Mouse (Mus musculus): ENCODE data around the gene Txn2. TPM values are rescaled to one million over a fixed set of nuclear protein-coding genes. Genes with fewer than 3 reads are reported as not detected.

Gene Txn2
- total RNA-seq, 2 experiments from 2014 or later: 563 to 586 TPM

DNA sequence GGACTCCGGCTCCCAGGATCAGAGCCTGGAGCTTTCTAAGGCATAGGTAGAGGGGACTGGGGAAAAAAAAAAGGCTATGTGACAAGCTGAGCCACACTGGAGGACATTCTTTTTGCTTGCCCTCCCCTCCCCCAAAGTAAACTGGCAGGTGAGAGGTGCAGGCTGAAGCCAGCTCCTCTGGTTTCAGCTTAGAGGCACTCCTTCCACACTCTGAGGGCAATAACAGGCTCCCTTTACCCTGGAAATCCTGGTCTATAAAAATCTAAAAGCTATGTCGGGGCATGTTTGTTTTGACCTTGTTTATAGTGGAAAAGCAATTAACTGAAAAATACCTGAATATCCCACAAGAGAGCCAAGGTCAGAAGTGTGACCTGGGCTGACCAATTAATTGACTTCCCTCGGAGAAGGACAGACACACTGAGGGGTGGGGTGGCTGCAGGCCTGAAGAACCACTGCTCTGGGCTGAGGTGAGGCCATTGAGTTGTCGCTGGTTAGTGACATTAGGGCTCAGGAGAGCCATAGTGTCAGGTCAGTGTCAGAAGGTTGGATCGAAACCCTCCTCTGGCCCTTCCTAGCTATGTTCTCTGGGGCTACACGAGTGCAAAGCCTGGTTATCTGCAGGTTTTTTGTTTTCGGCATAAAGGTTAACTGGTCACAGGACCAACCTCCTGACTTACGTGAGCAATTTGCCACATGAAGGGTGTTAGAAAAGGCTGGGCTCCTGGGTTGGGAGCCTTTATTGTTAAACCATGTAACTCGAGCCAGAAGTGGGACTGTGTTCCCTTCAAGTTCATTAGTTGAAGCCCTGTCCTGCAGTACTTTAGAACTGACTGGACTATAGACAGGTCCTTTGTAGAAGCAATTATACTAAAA lies 20.9 kb downstream of the Txn2 start:
- DNase-seq: no peak

DNA sequence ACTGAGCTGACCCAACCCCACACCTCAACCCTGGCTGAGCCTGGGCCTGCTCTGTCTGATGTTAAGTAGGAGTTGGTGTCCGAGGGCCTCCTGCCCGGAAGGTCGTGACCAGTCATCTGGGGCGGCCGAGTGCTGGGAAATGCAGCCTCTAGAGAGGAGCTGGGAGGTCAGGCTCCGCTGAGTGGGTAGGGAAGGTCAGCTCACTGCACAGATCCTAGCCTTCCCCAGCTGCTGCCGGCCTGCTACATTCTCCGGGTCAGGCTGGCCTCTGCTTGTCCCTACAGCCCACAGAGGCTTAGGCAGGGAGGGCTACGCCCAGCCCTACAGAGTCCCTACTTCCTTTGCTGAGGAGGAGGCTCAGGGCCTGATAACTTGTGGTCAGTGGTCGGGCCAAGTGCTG lies 22.3 kb downstream of the Txn2 start:
- no peak for DNase-seq

DNA sequence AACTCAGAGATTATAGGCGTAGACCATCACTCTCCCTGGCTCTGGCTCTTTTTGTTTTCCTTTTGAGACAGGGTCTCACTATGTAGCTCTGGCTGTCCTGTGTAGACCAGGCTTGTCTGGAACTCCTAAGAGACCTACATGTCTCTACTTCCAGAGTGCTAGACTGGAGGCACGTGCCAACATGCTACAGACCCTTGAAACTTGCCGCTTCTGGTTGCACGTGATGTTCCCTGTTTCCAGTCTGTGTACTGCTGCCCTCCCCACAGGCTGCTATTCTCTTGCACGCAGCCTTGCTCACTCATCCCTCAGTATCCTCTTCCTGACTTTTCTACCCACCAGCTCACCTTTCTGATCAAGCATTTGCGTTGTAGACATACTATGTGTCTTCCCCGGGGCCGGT lies 22.7 kb downstream of the Txn2 start:
- no peak for DNase-seq

DNA sequence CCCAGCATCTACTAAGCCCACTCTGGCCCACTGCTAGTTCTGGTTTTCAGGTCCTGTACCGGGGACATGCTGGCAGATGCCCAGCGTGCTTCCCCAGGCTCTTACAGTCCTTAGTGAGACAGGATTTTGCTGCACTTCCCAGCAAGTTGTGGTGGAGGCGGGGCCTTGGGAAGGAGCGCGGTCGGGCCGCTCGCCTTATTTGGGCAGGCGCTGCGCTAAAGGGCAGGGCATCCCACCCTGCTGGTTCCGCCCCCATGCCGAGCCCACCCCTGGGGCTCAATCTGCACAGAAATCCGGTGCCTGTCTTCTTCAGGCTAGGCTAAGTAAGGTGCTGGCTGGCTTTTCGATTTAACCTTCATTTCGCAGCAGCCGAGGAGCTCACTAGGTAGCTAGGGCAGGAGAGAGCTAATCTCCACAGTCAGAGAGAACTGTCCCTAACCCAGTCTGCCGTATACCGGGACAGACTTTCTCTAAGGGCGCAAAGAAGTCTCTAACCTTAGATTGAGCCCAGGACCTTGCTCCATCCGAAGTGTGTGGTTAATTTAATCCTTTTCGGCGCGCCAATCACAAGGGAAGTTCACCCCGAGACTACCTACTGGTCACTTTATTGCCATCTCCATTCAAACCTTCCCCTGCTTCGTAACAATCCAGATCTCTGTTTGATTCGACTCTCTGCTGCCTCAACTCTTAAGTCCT lies 23.4 kb downstream of the Txn2 start:
- DNase-seq: peak; percentile 81 to 87

DNA sequence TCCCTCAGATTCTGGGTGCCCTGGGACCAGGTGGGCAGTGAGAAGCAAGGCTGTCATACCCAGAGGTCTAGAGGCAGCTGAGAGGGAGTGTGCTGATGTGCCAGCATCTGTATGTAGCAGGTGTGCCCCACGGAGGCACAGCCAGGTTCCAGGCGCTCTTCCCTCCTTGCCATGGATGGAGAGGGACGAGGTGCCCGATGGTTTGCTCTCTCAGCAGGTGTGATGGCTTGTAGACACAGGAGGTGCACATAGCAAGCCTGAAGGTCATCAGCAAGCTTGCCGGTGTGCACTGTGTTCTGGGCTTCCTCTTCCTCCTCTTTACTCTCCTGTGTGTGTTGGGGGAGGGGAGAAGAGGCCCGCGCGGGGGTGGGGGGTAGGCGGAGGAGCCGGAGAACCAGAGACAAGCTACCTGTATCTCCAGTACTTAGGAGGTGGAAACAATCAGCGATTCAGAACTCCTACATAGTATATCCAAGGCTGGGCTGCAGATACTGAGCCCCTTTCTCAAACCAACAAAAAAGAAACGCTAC lies 24.4 kb downstream of the Txn2 start:
- no peak for DNase-seq

DNA sequence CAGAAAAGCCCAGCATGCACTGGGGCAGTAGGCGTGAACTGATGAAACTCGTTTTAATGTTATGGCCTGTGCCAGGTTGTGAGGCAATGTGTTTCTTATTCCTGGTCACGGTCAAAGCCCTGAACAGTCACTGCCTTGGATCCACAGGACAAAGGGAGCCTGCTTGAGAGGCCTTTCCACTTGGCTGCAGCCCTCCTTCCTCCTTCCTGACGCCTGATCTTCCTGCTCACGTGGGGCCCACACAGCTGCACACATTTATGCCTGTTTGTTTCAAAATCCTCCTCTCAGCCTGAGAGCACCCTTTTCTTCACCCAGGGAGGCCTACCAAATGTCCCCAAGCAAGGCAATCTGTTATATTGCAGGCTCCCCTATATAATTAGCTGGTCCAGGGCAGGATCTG lies 25.6 kb downstream of the Txn2 start:
- no peak for DNase-seq

DNA sequence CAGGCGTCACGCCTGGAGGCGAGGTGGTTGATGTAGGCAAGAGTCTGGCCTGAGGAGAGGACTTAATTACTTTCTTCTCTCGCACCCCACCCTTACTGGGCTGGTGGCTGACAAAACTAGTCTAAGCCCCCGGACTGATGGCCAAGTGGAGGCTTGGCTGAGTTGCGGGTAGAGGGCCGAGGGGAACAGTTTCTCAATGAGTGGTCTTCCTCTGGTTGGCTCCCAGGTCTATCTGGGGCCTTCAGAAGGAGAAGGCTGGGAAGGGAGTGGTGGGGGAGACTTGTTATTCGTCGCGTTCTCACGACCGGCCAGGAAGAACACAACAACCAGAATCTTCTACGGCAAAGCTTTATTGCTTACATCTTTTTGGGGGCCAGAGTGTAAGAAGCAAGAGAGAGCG lies 33.9 kb downstream of the Txn2 start:
- DNase-seq: no peak

DNA sequence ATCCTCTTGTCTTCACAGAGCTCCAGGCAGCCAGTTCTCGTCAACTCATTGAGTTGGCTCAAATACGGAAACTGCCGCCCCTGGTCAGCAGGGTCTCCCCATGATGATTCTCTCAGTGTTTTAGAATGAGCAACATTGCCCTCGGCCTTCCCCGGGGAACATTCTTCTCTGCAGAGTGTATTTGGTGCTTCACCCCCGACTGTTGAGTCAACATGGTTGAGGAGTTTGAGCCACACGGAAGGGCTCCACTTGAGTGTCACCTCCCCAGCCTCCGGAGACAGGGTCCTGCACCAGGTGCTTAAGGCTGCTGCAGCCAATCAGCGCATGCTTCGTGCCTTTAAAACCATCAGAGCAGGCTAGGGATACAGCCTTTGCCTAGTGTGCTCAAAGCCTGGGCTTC lies 35.5 kb downstream of the Txn2 start:
- DNase-seq: no peak

DNA sequence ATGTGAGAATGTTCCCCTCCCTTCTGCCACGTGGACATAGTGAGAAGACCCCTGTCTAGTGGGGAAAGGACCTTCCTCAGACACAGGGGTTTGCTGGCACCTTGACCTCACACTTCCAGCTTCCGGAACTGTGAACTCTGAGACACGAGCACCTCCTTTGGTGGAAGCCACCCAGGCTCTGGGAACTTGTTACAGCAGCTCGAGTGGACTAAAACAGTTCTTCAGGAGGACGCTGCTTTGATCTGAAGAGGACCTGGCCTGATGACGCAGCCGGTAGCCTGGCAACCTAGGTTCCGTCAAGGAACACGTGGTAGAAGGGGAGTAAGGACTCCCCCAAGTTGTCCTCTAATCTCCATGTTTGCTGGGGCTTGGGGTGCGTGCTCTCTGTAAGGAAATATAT lies 36.4 kb downstream of the Txn2 start:
- no peak for DNase-seq

DNA sequence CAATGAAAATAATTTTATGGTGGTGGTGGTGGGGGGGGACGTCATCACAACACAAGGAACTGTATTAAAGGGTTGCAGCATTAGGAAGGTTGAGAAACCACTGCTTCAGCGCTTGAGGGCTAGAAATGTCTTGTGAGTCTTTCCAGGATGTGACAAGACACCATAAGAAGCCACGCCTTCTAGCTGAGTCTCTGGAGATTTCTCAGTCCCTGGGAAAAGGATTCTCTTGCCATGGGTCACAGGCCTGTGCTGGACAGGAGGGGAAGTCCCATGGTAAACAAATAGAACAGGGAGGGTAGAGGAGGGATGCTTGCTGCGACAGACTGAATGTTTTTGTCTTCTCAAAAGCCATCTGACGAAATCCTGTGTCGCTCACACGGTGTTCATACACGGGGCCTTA lies 37.0 kb downstream of the Txn2 start:
- DNase-seq: no peak

DNA sequence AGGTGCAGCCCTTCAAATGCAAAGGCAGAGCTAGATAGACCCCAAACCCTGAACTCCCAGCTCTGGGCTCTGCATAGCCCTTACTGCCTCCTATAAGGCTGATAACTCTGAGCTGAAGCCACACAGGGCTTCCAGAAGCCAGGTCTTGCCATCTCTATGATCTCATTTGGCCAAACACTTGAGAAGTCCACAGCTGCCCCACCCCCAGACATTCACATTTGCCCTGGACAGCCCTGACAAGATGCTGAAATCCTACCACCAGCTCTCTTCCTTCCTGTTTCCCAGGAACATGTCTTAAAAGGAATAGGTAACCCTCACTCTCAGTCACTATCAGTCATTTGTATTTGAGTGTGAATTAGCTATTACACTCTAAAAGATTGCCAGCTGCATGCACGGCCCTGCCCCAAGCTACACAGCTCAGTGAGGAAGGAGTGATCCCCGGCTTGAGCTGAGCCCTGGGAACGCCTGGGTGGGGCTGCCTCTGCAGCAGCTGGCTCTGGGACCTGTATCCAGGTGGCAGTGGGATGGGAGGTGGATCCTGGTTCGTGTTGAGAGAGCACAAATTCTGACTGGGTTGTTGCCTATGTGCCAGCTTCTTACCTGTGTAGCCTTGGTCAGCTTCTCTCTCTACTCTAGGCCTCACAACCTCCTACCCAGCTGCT lies 38.9 kb downstream of the Txn2 start:
- no peak for DNase-seq

DNA sequence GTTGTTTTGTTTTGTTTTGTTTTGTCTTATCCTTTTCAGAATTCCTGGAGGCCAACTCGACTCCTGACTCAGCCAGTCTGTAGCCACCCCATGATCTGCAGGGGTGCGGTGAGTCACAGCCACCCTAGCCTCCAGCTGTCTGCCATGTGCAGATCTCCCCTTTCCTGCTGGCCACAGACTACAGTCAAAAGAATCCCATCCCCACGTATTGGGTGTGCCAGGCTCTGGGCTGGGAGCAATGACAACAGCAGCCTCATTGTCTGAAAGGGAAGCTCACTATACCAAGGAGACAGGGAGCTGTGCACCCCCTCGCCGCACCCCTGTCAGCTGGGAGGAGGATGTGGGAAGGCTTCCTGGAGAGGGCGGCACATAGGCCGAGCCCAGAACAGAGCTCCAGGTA lies 40.5 kb downstream of the Txn2 start:
- DNase-seq: peak; percentile 66 to 73

DNA sequence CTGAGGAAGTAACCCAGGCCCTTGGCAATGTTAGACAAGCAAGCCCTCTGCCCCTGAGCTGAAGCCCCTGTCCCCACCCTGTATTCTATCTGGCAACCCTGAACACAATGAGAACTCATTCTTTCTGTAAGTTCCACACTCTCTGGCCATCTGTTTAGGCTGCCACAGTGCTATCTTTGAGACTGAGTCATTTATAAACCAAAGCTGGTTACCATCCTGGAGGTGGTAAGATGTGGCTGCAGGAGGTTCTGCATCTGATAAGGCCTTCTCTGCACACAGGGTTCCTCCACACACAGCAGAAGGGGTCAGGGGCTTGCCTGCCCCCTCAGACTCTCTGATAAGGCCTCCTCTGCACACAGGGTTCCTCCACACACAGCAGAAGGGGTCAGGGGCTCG lies 41.7 kb downstream of the Txn2 start:
- no peak for DNase-seq

DNA sequence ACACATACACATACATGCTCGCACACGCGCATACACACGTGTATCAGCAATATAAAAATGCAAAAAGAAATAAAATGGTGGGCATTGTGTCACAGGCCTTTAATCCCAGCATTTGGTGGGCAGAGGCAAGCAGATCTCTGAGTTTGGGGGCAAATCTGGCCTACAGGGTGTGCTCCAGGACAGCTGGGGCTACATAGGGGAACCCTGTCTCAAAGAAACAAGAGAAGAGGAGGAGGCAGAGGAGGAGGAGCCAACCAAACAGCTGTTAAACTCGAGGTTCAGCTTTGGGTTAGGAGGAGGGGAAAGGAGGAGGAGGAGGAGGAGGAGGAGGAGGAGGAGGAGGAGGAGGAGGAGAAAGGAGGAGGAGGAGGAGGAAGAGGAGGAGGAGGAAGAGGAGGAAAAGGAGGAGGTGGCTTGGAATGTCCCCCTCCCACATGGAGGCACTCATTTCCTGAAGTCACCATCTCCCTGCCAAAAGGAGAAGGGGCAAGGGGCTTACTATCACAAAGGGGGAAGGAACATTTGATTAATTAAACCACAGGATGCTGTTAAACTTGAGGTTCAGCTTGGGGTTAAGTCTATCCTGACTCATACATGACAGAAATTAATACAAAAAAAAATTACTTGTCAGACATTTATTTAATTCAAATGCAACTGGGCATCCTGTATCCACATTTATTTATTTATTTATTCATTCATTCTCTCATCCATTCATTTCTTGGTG lies 42.3 kb downstream of the Txn2 start:
- DNase-seq: no peak

DNA sequence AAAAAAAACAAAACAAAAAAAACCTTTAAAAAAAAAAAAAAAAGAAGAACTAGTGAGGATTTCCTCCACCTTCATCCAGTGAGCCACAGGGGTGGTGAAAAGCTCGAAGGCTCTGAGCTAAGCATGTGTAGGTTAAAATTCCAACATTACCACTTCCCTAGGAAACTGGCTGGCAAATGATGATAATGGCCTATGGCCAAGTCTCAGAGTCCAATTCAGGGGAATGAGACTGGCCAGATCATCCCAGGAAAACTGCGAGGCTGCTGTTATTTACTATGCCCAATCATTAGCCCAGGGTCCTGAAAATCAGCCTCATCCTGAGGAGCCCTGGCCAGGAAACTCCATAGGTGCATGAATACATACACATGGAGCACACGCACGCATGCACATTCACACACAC lies 42.9 kb downstream of the Txn2 start:
- no peak for DNase-seq

DNA sequence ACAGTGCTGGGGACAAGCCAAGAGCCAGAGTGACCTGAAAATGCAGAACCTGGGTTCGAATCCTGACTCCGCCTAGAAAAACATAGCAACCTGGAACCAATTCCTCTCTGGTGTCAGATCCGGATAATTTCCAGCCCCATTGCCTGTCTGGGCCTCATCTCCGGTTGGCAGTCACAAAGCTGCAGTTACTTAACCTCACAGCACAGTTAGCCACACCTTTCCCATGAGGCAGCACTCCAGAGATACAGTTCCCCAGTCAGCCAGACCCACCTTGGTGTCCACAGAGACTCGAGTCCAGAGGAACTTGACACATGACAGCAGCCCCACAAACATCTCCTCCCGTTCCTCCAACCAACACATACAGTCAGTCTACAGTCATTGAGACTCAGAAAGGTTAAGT lies 43.6 kb downstream of the Txn2 start:
- DNase-seq: no peak

DNA sequence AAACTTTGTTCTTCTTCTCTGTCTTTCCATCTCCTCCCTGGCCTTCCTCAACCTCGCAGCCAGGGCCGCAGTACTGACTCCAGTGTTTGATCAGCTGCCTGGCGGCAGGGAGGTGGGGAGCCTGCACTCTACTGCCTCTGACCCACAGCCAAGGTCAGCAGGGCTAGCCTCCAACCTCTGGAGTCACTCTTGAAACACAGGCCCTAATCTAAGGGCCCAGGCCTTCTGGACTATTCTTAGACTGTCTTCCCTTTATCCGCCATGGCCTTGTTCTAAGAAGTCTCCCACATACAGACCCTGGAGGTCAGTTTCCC lies 45.2 kb downstream of the Txn2 start:
- peak in 1 of 2 experiments; percentile 29 for DNase-seq

DNA sequence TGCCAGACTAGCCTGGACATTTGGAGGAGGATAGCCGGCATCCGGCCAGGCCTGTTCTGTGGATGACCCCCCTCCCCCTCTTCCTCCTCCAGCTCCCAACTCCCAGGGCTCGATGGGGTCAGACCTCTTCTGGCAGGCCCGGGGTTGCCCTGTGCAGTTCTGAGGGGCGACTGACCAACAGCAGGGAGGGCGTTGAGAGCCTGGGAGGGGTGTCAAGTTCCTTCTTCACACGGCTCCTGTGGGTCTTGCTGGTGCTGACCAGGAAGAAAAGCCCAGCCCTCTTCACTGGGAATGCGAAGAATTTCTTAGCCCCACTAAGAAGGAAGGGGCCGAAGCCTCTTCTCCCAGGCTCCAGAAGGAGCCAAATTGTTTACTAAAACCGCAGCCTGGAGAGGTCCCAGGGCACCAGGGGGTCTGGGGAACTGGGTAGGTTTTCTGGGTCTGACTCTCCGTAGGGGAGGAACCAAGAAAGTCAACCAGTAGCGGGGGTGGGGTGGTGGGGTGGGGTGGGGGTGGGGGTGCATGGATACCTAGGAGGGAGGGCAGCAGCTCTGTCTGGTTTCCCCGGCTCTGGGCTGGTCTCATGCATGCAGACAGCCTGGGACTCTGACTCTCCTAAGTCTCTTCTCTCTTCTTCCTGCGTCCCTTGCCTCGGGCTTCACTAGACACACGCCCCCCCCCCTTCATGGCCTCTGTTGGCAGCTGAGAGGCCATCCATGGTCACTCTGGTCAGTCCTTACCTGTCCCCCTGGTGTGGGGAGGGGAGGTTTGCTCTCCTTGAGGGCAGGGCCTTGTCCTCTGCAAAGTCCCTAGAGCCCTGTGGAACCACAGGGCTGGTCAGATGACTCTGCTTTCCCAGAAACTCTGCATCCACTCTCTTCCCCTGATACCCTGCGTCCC lies 45.8 kb downstream of the Txn2 start:
- DNase-seq: peak in 1 of 2 experiments; percentile 51

DNA sequence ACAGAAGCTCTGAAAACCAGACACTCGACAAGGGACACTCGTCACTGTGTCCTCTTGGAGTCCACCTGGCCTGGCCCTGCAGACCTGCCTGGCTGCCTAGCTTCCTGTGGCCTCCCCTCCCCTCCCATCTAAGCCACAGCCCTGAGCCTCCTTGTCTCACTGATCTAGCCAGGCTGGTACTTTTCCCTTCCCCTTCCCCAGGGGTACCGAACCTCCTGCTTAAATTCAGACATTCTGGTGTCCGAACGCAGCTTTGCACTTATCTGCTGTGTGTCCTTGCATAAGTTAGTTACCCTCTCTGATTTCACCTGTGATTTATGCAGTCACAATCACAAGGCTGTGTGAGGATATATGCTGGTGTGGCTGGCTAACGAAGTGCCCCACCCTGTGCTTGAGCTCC lies 46.5 kb downstream of the Txn2 start:
- no peak for DNase-seq

DNA sequence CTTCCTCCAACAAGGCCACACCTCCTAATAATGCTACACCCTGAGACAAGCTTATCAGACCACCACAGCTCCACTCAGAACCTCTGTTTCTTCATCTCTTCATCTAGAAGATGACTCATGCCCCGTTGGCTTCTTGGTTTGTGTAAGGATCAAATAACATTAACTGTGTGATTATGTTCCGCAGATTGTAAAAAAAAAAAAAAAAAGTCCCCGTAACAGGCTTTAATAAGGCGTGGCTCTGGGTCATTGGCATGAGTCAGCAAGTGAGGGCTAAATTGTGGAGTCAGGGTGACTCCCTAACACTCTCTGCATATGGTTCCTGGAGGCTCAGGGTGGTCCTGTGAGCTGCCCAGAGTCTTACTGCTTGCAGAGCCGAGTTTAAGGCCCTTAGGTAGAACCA lies 47.1 kb downstream of the Txn2 start:
- peak; percentile 30 to 41 for DNase-seq

DNA sequence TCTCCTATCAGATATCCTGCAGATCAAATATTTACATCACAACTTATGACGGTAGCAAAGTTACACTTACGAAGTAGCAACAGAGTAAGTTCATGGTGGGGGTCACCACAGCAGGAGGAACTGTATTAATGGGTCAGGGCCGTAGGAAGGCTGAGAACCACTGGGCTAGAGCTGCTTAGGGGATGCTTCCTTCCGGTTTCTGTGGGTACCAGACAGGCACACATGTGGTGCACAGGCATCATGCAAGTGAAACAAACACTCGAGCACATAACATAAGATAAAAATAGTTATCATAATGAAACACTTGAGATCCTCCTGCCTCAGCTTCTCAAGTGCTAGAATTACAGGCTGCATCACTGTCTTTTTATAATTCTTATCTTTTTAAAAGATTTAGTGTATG lies 48.1 kb downstream of the Txn2 start:
- no peak for DNase-seq

Data from adrenal gland, postnatal 36 days (tissue).